Mouse (Mus musculus) ZHBTc4 (cell line): ENCODE results near the gene Hyal2.

Experiments
- DNase-seq: peaks from one replicate; pipeline ENCODE4 v3.0.0-alpha.2; 2011; ENCODE audit warnings: low read depth, low spot score

Hyal2 gene

DNA sequence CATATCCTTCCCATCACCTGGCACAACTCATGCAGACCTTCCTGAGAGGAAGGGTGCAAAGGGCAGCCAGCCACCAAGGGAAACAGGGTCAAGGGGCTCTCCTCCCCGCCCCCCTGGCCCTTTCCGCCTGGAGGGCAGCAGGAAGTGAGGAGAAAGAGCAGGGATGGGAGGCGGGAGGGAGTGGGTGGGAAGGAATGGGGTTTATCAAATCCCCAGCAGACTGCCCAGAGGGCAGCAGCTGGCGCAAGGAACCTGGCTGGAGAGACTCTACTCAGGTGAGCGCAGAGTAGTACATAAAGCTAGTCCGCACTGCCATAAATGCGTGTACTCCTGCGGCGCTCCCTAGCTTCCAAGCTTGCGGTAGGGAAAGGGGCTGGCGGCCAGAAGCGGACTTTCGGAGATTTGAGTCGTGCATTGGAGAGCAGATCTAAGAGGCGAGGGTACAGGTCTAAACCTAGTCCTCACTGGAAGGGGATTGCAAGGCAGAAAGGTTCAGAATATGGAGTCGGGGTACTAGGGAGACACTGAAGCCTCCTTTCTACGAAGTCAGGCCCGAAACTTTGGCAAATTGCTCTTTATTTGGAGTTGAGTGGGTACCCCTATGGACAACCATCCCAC is at the start of gene Hyal2:
Gene Hyal2, plus strand, starts transcription at position 244 of the 618 bp plus-strand sequence.
- DNase-seq, result no peak

DNA sequence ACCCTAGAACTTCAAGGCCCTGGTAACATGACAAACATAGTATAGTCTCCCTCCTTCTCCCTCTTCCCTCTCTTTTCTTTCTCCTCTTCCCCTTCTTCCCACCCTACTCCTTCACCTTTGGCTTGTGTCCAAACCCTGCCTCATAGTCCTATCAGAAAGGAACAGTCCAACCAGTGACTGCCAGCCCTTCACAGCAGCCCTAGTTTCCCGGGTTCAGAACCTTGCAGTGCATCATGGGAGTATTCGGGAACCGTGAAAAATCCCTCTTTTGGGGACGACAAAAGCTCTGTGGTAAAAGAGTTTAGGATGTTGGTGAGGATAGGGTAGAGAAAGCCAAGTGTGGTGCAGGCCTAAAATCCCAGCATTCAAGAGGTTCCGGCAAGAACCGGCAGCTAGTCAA is 47.4 kb upstream of the Hyal2 start:
- no peak for DNase-seq

DNA sequence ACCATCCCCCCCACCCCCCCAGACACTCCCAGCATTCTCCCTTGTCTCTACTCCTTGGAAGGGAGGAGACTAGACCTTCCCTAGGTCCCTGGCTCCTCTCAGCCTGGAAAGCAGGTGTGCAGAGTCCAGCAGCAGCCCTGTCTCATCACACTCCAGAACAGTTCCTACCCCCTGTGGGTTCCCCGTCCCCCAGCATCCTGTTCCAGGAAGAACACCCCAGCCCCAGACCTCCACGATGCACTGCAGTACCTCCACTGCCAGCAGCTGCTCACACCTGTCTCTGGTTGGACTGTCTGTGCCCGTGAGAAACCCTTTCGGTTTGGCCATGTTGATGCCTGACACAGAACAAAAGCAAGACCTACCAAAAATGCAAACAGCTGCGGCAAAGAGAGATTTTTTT is 46.6 kb upstream of the Hyal2 start:
- DNase-seq, result no peak

DNA sequence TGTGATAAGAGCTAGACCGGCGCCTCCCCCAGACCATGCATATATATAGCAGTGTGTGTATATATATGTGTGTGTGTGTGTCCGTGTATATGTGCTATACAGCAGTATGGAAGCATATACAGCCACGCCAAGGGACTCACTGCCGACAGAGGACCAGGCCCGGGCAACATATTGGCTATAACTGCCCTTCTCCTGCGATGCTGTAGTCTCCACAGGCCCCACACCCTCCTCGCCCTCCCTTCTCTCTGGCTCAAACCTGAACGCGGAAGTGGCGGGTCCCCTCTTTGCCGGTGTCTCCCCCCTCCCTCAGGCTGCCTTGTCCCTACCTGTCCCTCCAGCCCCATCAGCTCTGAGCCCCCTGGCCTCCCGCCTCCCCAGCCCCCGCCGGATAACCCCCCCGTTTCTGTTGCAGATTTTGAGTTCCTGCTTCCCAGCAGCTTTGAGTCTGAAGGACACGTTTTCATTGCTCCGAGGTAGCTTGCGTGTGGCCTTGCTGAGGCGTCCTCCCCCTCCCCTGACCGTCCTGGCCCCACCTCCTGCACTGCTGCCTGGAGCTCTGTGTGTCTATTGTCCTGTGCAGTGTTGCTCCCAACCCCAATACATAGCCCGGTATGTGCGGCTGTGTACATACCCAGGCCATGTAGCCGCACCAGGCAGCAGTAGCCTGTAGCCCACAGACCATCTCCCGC is 45.9 kb upstream of the Hyal2 start:
- peak; percentile 66 for DNase-seq

DNA sequence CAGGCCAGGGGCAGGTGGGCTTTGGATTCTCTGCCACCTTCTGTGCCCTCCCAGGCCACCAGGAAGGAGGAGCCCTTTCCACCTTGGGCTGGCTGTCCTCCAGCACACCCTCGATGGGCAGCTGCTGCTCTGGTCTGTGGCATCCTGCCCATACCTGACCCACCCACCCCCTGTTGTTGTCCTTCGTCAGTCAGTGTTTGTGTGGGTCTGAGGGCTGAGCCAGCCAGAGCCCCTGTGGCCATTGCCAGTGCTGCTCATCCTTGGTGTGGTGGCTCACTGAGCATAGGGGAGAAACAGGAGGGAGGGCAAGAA is 45.4 kb upstream of the Hyal2 start:
- DNase-seq, result no peak

DNA sequence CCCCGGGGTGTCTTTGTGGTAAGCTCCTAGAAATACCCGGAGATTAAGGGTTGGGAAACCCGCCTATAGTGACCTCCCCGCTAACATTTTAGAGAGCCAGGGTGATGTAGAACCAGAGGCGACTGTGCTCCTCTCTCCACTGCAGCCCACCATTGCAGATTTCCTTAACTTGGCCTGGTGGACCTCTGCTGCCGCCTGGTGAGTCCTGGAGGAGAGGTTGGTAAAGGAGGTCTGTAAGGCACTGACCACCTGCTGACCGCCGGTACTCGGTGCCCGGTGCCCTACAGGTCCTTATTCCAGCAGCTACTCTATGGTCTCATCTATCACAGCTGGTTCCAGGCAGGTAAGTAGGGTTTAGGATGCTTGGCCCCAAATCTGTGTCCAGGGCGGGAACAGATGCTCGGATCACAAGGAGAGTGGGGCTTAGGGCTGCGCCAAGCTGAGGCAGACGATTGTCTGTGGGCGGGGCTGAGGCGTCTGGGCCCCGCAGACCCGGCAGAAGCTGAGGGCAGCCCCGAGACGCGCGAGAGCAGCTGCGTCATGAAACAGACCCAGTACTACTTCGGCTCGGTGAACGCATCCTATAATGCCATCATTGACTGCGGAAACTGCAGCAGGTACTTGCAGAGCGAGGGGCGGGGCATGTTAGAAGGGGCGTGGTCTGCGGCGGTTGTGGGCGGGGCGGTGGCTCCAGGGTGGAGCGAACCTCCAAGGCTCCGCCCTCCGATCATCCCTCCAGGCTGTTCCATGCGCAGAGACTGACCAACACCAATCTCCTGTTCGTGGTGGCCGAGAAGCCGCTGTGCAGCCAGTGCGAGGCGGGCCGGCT is 41.3 kb upstream of the Hyal2 start:
- DNase-seq, result peak; percentile 94

DNA sequence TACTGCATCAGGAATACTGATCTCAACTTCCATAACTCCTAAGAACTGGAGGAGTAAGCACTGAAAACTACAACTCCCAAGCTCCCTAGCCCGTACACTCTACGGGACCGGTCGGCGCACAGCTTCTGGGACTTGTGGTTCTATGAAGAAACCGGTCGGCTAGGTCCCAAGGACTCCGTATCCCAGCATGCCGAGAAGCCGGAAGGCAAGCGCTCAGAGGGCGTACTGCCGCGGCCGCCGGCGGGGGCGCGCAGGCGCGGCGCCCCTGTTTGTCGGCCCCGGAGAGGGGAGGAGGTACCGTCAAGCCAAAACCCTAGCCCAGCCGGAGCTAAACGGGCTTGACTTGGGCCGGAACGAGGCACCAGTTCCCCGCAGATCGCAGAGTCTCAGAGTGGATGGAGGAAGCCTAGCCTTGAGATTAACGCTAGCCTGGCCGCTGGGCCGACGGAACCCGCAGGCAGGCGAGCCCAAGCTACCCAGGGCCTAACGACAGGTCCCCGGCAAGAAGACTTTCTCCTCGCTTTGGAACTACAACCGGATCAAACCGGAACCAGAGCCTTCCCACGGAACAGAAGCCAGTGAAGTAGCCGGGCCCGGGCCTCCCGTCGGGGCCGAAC is 33.8 kb upstream of the Hyal2 start, which contains the start of gene Tmem115:
Gene Tmem115, plus strand, starts transcription at position 155 of the 617 bp plus-strand sequence.
- DNase-seq, result peak; percentile 99

DNA sequence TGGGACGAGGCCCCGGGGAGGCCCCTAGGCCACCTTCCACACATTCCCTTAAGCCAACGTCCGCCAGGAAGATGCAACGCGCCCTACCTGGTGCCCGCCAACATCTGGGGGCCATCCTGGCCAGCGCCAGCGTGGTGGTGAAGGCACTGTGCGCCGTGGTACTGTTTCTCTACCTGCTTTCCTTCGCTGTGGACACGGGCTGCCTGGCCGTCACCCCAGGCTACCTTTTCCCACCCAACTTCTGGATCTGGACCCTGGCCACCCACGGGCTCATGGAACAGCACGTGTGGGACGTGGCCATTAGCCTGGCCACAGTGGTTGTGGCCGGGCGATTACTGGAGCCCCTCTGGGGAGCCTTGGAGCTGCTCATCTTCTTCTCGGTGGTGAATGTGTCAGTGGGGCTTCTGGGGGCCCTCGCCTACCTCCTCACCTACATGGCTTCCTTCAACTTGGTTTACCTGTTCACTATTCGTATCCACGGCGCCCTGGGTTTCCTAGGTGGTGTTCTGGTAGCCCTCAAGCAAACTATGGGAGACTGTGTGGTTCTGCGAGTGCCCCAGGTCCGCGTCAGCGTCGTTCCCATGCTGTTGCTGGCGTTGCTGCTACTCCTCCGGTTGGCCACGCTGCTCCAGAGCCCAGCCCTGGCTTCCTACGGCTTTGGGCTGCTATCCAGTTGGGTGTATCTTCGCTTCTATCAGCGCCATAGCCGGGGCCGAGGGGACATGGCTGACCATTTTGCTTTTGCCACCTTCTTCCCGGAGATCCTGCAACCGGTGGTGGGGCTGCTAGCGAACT is 33.1 kb upstream of the Hyal2 start:
- DNase-seq, result no peak

DNA sequence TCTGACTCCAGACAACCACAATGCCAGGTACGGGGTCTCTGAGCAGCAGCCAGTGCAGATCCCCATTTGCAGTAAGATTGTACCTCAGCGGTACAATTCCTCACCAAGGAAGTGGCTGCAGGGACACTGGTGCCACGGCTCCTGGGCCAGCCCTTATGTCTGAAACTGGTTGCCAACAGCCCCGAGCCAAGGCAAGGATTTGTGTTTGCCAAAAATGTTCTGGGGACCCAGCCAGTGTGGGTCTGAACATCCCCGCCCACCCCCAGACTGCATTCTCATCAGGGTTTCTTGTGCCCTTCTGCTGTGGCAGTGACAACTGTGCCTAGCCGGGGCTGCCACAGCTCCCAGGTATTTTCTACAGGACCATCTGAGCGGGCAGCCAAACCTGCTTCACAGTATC is 29.5 kb upstream of the Hyal2 start:
- no peak for DNase-seq

DNA sequence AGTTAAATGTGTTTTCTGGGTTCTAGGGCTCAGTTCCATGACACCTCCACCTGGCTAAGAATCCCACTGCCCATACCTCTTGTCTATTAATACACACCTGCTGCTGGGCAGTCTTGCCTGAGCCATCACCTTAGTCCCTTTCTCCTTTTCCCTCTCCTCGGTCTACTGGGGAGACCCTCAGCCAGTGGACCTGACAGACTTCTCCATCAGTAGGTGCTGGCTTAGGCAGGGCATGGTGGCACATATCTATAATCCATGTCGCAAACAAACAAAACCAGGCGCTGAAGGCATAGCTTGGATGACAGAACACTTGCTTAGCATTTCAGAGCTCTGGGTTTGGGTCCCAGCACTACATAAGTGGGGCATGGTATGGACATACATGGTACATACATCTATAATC is 29.0 kb upstream of the Hyal2 start:
- no peak for DNase-seq

DNA sequence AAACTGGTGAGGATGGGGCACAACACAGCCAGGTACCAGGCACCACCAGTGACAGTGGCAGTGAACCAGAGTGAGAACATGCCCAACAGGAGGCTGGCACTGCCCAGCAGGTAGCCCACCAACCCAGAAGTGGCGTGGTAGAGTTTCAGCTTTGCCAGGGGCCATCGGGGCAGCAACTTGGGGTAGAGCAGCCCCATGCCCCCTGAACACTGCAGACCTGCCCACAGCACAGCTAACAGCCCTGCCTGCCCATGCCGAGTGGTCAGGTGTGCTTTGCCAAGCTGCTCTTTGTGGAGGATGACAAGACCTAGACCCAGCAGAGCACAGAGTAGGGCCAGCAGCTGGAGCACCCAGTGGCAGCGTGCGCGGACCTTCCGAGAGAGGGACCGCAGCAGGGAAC is 27.8 kb upstream of the Hyal2 start:
- no peak for DNase-seq

DNA sequence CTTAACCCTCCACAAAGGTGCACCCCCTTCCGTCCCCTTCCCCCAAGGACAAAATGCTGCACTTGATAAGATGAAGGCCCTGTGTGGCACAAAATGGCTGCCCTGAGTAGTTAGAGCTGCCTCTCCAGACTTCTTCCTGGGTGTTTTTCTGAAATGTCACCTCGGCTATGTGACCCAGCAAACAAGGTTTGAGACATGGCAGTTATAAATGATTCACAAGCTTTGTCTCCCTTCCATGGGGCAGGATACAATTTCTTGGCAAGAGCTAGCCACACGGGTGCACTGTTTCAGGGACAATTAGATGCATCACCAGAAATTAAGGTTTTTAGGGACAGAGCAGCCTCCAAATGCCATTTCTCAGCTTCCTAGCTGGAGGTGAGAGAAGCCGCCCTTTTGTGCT is 27.3 kb upstream of the Hyal2 start:
- no peak for DNase-seq

DNA sequence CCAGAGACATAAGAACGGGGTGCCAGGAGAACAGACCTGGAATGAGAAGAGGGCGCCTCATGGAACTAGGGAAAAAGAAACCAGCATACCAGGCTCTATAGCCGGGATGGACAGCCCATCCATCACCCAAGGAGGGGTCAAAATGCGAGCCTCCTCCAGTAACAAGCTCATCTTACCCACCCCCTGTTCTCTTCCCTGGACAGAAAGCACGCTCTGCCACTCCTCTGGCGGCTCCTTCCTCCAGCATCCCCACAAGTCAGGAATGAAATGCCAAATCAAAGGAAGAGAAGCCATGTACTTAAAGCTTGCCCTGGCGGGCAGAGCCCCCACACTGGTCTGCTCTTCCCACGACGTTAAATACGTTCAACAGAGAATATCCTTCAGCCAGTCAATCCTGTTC is 26.7 kb upstream of the Hyal2 start:
- DNase-seq, result no peak

DNA sequence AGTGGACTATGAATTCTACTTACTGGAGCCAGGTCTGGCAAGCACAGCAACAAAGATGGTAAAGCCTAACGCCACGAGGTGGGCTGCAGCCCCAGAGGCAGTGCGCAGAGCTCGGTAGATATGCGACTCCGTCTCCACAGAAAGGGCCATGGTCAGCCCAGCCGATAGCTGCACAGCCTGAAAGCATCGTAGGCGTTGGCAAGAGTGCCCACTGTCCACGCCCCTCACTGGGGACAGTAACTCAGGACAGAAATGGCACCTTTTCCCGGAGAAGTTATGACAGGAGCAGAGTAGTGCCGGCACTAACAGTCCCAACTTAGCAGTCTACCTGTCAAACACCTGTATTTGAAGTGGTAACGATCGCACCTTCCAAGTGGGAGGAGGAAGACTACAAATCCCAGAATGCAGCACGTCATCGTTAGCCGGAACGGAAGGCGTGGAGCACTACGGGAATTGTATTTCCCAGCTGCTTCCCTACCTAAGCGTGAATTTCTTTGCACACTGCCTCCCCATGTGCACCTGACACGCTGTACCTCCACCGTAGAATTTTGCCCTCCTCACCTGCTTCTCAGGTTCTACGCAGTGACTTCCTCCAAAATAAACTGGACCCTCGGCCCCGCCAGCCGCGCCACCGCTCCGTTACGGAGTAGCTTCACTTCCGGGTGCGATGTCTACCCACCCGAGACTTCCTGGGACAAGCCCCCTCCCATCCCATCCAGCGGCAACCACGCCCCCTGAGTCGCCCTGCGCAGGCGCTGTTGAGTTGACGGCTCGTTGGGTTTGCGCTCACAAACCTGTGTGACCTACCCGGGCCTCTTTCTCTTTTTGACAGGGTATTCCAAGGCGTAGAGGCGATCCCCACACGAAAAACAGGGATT is 26.0 kb upstream of the Hyal2 start, which contains the start of the genes Cyb561d2 and Nprl2:
Gene Cyb561d2, minus strand, starts transcription at position 720 of the 878 bp plus-strand sequence.
Gene Nprl2, plus strand, starts transcription at position 753 of the 878 bp plus-strand sequence.
- DNase-seq, result peak; percentile 98

DNA sequence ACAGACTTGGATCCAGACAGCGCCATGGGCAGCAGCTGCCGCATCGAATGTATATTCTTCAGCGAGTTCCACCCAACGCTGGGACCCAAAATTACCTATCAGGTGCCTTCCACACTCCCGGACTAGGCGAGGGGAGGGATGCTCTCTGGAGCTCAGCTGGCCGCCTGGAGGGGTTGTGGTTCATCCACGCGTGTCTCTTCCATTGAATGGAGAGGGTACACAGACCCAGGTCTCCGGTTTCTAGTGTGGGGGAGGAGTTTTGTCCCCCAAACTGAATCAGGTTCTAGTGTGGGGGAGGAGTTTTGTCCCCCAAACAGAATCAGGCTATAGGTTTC is 25.4 kb upstream of the Hyal2 start:
- no peak for DNase-seq

DNA sequence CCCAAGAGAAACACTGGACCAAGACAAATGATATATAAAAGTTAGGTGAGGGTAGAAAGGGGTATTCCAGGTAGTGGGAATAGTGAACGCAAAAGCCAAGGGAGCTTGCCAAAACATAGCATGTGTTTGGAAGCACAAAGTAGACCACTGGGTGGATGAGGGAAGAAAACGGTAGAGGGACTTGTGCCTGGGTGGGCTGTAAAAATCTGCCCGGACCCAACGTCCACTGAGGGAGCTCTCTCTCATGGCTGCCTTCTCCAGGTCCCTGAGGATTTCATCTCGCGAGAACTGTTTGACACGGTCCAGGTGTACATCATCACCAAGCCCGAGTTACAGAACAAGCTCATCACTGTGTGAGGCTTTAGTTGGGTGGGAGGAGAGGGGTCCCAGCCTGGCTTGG is 25.0 kb upstream of the Hyal2 start:
- peak; percentile 54 for DNase-seq

DNA sequence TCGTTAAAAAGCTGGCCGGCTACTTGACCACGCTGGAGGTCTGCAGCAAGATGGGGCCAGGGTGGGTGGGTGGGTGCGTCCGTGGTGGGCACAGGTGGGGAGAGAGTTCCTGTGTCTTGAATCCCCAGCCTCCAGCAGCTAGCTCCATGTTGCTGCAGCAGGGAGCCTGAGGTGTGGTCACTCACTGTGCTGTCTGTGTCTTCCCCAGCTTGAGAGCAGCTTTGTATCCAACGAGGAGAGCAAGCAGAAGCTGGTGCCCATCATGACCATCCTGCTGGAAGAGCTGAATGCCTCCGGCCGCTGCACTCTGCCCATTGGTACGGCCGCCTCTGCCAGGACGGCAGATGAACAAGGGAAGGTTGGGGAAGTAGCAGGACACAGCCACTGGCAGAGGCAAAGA is 24.4 kb upstream of the Hyal2 start:
- no peak for DNase-seq

DNA sequence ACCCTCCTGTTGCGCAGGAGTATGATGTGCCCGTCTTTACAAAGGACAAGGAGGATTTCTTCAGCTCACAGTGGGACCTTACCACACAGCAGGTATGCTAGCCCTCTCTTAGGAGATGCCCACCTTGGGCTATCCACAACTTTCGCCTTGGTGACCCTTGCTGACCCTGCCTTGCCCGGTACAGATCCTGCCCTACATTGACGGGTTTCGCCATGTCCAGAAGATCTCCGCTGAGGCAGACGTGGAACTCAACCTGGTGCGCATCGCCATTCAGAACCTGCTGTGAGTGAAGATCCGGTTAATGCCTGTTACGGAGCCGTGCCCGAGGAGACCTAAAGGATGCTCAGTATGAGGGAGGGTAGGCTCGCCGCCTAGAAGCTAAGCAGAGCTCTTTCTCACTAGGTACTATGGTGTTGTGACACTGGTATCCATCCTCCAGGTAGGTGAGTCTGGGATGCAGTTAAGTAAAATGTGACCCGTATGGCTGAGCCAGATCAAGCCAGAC is 23.5 kb upstream of the Hyal2 start:
- DNase-seq, result no peak

DNA sequence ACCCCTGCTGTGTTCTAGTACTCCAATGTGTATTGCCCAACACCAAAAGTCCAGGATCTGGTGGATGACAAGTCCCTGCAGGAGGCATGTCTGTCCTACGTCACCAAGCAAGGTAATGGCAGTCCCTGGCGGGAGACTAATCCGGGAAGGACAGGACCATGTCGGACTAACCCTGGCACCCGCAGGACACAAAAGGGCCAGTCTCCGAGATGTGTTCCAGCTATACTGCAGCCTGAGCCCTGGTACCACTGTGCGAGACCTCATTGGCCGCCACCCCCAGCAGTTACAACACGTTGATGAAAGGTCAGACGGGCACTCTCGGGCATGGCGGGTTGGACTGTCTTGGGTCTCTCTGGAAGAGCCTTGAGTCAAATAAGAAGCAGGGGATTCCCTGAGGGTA is 23.0 kb upstream of the Hyal2 start:
- DNase-seq, result no peak

DNA sequence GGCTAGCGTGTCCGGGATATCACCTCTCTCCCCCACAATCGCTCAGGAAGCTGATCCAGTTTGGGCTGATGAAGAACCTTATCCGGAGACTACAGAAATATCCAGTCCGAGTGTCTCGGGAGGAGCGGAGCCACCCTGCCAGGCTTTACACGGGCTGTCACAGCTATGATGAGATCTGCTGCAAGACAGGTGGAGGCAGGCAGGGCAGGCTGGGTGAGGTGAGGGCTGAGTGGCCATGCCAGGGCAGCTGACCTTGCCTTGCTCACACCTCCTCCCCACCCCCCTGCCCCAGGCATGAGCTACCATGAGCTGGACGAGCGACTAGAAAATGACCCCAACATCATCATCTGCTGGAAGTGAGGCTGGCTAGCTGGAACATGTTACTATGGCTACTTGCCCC is 22.5 kb upstream of the Hyal2 start:
- DNase-seq, result no peak
